Mouse (Mus musculus): ENCODE measurements around the gene Specc1.
"Not testable (repeated sequence)": the region's sequence is repeated elsewhere in the genome, so short reads cannot be mapped to it uniquely, and the experiment has no call there.

Specc1 gene

GRCm38 (mm10) chr11:61956572-61957295 lies at the start of gene Specc1:
Gene Specc1 (plus strand): TSS chr11:61956763.
- DNase-seq (ENCODE audit: low spot score in 2 of 2): peak; percentile 86 to 87

GRCm38 (mm10) chr11:61908315-61908714 lies 48.2 kb upstream of the Specc1 start:
- no peak for DNase-seq (ENCODE audit: low spot score in 2 of 2)

DNA sequence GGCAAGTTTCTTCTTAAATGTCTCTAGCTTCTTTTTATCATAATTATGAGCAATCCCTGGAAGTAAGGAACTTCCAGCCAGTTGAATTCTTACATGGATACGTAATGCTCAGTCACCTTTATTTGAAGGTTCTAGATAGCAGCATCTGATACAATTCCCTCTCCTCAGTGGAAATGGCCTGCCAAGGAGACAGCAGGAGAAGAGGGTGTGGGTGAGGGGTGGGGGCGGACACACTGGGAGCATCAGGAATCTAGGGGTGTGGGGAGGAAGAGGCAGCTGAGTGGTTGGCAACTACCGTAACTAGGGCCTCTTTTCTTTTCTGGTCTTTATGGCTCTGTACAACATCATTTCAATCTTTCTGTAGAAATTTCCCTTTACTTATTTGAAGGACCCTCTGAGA lies 36.9 kb upstream of the Specc1 start:
- no peak for DNase-seq (ENCODE audit: low spot score in 2 of 2)

GRCm38 (mm10) chr11:61923309-61923708 lies 33.3 kb upstream of the Specc1 start:
- no peak for DNase-seq (ENCODE audit: low spot score in 2 of 2)

GRCm38 (mm10) chr11:61929323-61930097 lies 27.1 kb upstream of the Specc1 start:
- DNase-seq (ENCODE audit: low spot score in 2 of 2): no peak

DNA sequence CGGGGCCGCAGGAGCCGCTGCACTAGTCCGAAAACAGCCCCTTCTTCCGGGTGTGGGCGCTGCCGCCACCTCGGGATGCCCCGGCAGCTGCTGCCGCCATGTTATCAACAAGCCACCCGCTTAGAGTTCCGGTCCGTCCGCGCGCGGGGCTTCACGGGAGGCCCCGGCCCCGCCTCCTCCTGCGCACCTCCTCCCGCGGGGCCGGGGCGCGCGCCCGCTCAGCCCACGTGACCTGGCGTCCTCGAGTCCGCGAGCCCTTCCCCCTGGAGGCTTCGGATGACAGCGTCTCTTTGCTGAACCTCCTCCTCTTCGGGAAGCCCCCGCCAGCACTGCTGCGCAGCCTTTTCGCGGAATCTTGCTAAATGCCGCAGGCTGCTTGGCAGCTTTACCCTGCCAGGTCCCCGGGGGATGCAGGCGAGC lies 26.5 kb upstream of the Specc1 start, which contains the start of gene Akap10:
Gene Akap10, minus strand, starts transcription at position 155 of the 420 bp plus-strand sequence.
- peak; percentile 87 to 94 for DNase-seq (ENCODE audit: low spot score in 2 of 2)

GRCm38 (mm10) chr11:61930640-61931586 lies 25.6 kb upstream of the Specc1 start:
- no peak for DNase-seq (ENCODE audit: low spot score in 2 of 2)

DNA sequence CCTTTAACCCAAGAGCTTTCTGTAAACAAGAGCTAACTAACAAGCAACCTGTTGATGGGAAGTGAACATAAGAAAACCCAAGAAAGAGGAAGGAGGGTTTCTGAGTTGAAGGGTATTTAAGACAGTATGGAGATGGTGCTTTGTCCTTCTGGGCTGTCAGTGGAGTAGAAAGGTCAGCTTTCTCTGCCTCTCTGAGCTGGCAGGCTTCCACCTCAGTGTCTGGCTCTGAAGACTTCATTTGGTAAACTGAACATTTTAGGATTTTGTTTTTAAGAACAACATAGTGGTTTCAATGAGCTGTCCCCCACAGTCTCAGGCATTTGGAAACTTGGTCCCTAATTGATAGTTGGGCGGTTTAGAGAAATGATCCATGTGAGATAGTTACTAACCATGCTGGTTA lies 18.8 kb upstream of the Specc1 start:
- no peak for DNase-seq (ENCODE audit: low spot score in 2 of 2)

DNA sequence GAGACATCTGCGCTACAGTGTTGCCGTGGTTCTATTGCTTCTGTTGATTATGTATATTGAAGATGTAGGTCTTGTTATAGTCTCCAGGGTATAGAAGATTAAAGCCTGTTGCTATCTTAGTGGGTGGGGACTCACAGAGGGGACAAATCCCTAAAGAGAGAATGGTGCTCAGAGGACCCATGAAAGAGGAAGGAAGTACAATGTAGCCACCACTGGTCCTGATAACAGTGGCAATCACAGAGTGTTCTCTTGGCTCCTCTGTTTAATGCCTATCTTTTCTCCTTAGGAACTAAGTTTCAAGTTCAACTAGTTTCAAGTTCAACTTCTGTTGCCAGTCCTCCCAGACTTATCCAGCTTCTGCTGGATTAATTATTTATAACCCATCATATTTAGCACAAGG lies 13.7 kb upstream of the Specc1 start:
- DNase-seq (ENCODE audit: low spot score in 2 of 2): no peak

DNA sequence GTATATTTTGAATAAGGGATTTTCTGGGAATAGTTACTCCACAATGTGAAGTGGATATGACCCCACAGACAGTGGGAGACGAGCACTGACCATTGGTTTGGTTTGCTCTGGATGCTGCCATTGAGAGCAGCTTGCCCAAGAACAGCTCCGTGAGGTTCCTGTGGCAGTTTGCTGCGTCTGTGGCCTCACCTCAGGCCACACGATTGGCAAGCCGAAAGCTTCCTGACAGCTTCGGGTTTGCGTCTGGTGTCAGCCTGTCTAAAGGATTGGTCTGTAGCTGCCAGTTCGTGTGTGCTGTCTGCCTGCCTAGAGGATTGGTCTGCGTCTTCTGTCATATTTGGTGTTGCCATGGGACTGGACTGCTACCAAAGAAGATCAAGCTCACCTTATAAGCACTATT lies 12.1 kb upstream of the Specc1 start:
- no peak for DNase-seq (ENCODE audit: low spot score in 2 of 2)

GRCm38 (mm10) chr11:61946608-61947007 lies 10.0 kb upstream of the Specc1 start:
- no peak for DNase-seq (ENCODE audit: low spot score in 2 of 2)

- peak in 1 of 2 experiments; percentile 20 for DNase-seq (ENCODE audit: low spot score in 2 of 2)
Measured at GRCm38 (mm10) chr11:61949315-61949714, 7.2 kb upstream of the Specc1 start.

DNA sequence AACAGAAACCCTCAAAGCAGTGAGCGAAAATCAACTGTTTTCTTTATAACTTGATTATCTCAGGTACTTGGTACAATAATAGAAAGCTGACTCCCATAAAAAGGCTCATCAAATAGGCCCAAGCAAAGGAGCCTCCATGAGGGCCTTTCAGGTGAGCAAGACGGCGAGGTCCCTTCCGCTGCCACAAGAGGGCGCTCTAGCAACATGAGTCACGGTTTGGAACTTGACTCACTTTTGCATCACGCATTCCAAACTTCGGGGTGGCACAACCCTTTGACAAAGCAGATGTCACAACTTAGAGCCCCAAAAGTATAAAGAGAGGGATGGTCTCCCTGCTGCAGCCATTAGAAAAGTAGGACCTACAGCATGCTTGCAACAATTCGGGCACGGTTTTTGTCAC lies 5.9 kb upstream of the Specc1 start:
- DNase-seq (ENCODE audit: low spot score in 2 of 2): peak; percentile 74 to 79

- no peak for DNase-seq (ENCODE audit: low spot score in 2 of 2)
Measured at GRCm38 (mm10) chr11:61955136-61955535, 1.4 kb upstream of the Specc1 start.

DNA sequence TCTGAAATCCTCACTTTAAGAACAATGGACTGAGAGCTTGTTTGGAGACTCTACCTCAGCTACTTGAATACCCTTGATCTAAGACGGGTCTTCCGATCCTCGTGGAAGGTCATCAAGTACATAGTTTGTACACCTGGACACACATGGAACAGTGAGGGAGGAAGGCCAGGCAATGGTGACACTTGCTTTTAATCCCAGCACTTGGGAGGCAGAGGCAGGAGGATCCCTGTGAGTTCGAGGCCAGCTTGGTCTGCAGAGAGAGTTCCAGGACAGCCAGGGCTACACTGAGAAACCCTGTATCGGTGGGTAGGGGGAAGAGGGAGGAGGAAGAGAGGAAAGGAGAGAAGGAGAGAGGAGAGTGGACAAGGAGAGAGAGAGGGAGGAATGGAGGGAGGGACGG lies 612 bp upstream of the Specc1 start:
- no peak for DNase-seq (ENCODE audit: low spot score in 2 of 2)

DNA sequence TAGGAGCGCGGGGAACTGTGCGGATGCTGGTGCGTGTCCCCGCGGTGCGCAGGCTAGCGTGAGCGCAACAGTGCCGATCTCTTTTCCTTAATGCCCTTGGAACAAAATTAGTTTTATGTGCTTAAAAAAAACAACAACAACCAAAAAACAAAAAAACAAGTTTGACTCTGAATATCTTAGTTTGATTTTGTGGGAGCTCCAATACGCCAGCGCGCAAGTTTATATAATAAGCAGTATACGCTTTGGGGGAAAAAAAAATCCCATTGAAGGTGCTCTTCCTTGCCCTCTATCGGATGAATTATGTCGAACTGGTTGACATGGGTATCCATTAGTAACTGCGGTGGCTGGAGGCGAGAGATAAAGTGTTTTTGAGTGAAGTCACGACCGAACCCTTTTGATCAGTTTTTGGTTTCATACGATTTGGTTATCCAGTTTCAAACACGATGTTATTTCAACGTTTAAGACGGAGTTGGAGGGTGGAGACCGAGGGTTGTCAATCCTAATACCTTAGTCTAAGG lies 792 bp downstream of the Specc1 start:
- no peak for DNase-seq (ENCODE audit: low spot score in 2 of 2)

DNA sequence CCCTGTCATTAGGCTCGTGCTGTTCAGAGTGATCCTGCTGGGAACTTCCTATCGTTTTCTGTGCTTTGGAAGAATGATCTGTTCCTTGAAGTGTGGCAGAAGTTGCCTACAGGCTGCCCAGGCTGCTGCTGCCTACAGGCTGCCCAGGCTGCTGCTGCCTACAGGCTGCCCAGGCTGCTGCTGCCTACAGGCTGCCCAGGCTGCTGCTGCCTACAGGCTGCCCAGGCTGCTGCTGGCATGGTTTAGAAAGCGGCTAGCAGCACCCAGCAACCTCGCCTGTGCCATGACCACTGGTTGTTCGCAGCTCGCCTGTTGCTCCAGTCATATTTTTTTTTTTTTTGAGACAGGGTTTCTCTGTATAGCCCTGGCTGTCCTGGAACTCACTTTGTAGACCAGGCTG lies 2.1 kb downstream of the Specc1 start:
- not testable (repeated sequence) for DNase-seq (ENCODE audit: low spot score in 2 of 2)

- DNase-seq (ENCODE audit: low spot score in 2 of 2): no peak
Measured at GRCm38 (mm10) chr11:61960096-61960495, 3.5 kb downstream of the Specc1 start.

DNA sequence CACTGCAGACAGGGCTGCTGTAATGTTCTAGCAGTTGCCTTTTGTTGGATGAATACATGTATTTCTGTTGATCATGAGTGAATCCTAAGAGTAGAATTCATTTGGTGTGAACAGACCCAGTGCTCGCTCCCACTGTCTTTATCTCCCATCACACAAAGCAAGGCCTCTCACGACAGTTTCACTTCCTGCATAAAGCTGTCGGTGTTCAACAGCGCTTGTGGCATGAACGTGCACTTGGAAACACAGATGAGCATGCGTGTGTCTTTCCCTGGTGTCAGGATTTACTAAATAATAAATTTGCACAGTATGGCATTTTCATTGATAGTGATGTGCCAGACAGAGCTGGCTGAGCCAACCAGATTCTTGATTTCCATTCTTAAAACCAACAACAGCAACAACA lies 6.1 kb downstream of the Specc1 start:
- DNase-seq (ENCODE audit: low spot score in 2 of 2): no peak

DNA sequence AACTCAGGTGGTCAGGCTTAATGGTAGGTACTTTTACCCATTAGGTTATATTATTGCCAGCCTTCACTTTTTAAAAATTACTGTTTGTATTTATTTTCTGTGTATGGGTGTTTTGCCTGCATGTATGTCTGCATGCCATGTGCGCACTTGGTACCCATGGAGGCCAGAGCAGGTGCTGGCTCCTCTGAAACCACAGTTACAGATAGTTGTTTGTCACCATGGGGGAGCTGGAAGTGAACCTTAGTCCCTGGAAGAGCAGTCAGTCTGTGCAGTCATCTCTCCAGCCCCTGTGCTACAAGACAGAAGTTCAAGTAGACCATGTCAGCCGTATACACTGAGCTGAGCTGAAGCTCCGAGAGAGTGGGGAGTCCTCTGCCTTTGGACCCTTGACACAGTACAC lies 6.6 kb downstream of the Specc1 start:
- no peak for DNase-seq (ENCODE audit: low spot score in 2 of 2)

- no peak for DNase-seq (ENCODE audit: low spot score in 2 of 2)
Measured at GRCm38 (mm10) chr11:61964611-61965010, 8.0 kb downstream of the Specc1 start.

- no peak for DNase-seq (ENCODE audit: low spot score in 2 of 2)
Measured at GRCm38 (mm10) chr11:61967034-61967433, 10.5 kb downstream of the Specc1 start.

Measured in urinary bladder, postnatal 36 days (tissue).